Mouse (Mus musculus) liver, embryonic 14.5 days (tissue): ENCODE results near the gene Lrrc25. TPM values are rescaled to one million over a fixed set of nuclear protein-coding genes. Genes with fewer than 3 reads are reported as not detected.

Source experiments
- ATAC-seq: fragments of 200-750 bp; cut with Nextera tagmentation; 2 replicates; pipeline ENCODE4 v1.8.0; 2017; ENCODE audit warnings: moderate number of reproducible peaks, mild to moderate bottlenecking, moderate library complexity; ENCODE audit not compliant: insufficient read depth
- DNase-seq, 3 experiments: peaks; one replicate each; pipeline ENCODE4 v3.0.0-alpha.2; 2012 to 2013; ENCODE audit warnings: low read depth in 3 of 3, low spot score in 3 of 3
- H3K27ac ChIP-seq: fragments of 300-500 bp; sonication (generic); 2 replicates; pipeline ENCODE4 v1.5.1; 2014; ENCODE audit warnings: moderate library complexity, mild to moderate bottlenecking, control low read depth, inconsistent platforms
- H3K27me3 ChIP-seq: fragments of 300-500 bp; sonication (generic); 2 replicates; pipeline ENCODE4 v1.6.1; 2014; ENCODE audit warnings: mild to moderate bottlenecking, low read length, moderate library complexity; ENCODE audit not compliant: control insufficient read depth, insufficient read depth
- H3K36me3 ChIP-seq: fragments of 300-500 bp; sonication (generic); replicated peaks from 2 replicates; pipeline ENCODE4 v1.6.1; 2014; ENCODE audit warnings: low read depth; ENCODE audit not compliant: control insufficient read depth, insufficient read depth
- H3K4me1 ChIP-seq, 2 experiments: fragments of 200-500 bp in 1 of 2; fragments of 300-500 bp in 1 of 2; sonication (generic) in 1 of 2; replicated peaks; 2 replicates each; pipeline ENCODE4 v1.6.1; 2012 to 2014; ENCODE audit warnings: antibody characterized with exemption in 1 of 2, inconsistent platforms in 1 of 2, low read length in 1 of 2; ENCODE audit not compliant: control insufficient read depth in 2 of 2, insufficient read depth in 2 of 2
- H3K4me2 ChIP-seq: fragments of 300-500 bp; sonication (generic); 2 replicates; pipeline ENCODE4 v1.6.1; 2014; ENCODE audit warnings: low read depth, mild to moderate bottlenecking, control low read depth, moderate library complexity
- H3K4me3 ChIP-seq, 2 experiments: fragments of 200-500 bp in 1 of 2; fragments of 300-500 bp in 1 of 2; sonication (generic) in 1 of 2; 2 replicates each; pipeline ENCODE4 v1.5.1; 2012 to 2014; ENCODE audit warnings: low read depth in 2 of 2, low read length in 2 of 2, mild to moderate bottlenecking in 2 of 2, control low read depth in 1 of 2, inconsistent platforms in 1 of 2, moderate library complexity in 1 of 2; ENCODE audit not compliant: insufficient read depth in 1 of 2
- H3K9ac ChIP-seq: fragments of 300-500 bp; sonication (generic); replicated peaks from 2 replicates; pipeline ENCODE4 v1.6.1; 2014; ENCODE audit warnings: mild to moderate bottlenecking, control low read depth, moderate library complexity
- H3K9me3 ChIP-seq: fragments of 300-500 bp; sonication (generic); 2 replicates; pipeline ENCODE4 v1.6.1; 2016; ENCODE audit warnings: low read length, mixed read lengths; ENCODE audit not compliant: control insufficient read depth
- CTCF ChIP-seq: IDR thresholded peaks from 2 replicates; pipeline ENCODE4 v1.5.1; 2016; ENCODE audit warnings: antibody characterized with exemption, low read depth, control low read depth
- EP300 ChIP-seq: IDR thresholded peaks from 2 replicates; pipeline ENCODE4 v1.6.1; 2016; ENCODE audit warnings: antibody characterized with exemption, low read depth
- WGBS: fragments of 180-500 bp; shearing (Covaris S2); extraction: QIAGEN DNeasy Blood & Tissue Kit; methylation state at CpG from one replicate; pipeline ENCODE4 v1.1.7; 2014; ENCODE audit not compliant: insufficient replicate concordance; 5-methylcytosine and 5-hydroxymethylcytosine counted together
- polyA plus RNA-seq, 2 experiments: library from polyadenylated mRNA; depleted of rRNA in 1 of 2; stranded (reverse) in 1 of 2; unstranded in 1 of 2; fragments of >200 nt; fragmentation: Nextera tagmentation in 1 of 2; extraction: Ambion mirVana in 1 of 2; gene quantifications; 2 replicates each; pipeline versions ENCODE4 v1.2.1 to v1.2.3; 2012 to 2014

Lrrc25 gene
- polyA plus RNA-seq, 2 experiments, result 4.3 to 4.7 TPM

GRCm38 (mm10) chr8:70649324-70649723 is 33.4 kb downstream of the Lrrc25 start:
- no peak for DNase-seq
- Histone ChIP-seq H3K4me3 (no peak overlapping the region), H3K9ac (no peak overlapping the region), H3K4me1 (peaks cover 6 to 10% of the 10 kb centered on the region in 2 experiments; a peak in 2 of 4 replicates), H3K27me3 (no peaks in the 10 kb centered on the region), H3K9me3 (no peaks in the 10 kb centered on the region), H3K36me3 (peaks cover 9% of the 10 kb centered on the region), H3K4me2 (no peak overlapping the region), H3K27ac (no peak overlapping the region)
- TF ChIP-seq EP300 (no peak), CTCF (no peak)
- 66% methylated on average over 4 of the region's 4 CpGs for WGBS
- no peak for ATAC-seq

GRCm38 (mm10) chr8:70650351-70650750 is 34.4 kb downstream of the Lrrc25 start:
- H3K9me3 ChIP-seq, result no peaks in the 10 kb centered on the region
- WGBS, result 89% methylated on average over 17 of the region's 17 CpGs
- peaks cover 6 to 10% of the 10 kb centered on the region in 2 experiments; a peak in 2 of 4 replicates for H3K4me1 ChIP-seq
- ATAC-seq (no peak), DNase-seq (no peak)
- no peak overlapping the region for H3K9ac ChIP-seq
- no peak overlapping the region for H3K4me2 ChIP-seq
- H3K27me3 ChIP-seq, result no peaks in the 10 kb centered on the region
- no peak overlapping the region for H3K4me3 ChIP-seq
- TF ChIP-seq EP300 (no peak), CTCF (no peak)
- H3K36me3 ChIP-seq, result peaks cover 9% of the 10 kb centered on the region
- no peak overlapping the region for H3K27ac ChIP-seq

GRCm38 (mm10) chr8:70653226-70653625 is 37.3 kb downstream of the Lrrc25 start:
- no peak for TF ChIP-seq EP300
- peak; percentile 93 for TF ChIP-seq CTCF
- Histone ChIP-seq H3K4me1 (peaks cover 3 to 4% of the 10 kb centered on the region in 2 experiments; a peak in 2 of 4 replicates), H3K4me2 (no peak overlapping the region), H3K9ac (no peak overlapping the region), H3K36me3 (peaks cover 9% of the 10 kb centered on the region), H3K9me3 (no peaks in the 10 kb centered on the region), H3K27ac (no peak overlapping the region), H3K4me3 (no peak overlapping the region), H3K27me3 (no peaks in the 10 kb centered on the region)
- no peak for DNase-seq
- no peak for ATAC-seq
- WGBS, result 35% methylated on average over 2 of the region's 2 CpGs

GRCm38 (mm10) chr8:70654121-70654520 is 38.2 kb downstream of the Lrrc25 start:
- ATAC-seq (no peak), DNase-seq (no peak)
- Histone ChIP-seq H3K4me1 (peaks cover 3 to 11% of the 10 kb centered on the region in 2 experiments; a peak in 3 of 4 replicates), H3K9me3 (no peaks in the 10 kb centered on the region), H3K9ac (no peak overlapping the region), H3K27ac (no peak overlapping the region), H3K4me2 (no peak overlapping the region), H3K36me3 (peaks cover 9% of the 10 kb centered on the region), H3K27me3 (no peaks in the 10 kb centered on the region), H3K4me3 (no peak overlapping the region)
- TF ChIP-seq EP300 (no peak), CTCF (no peak)
- WGBS, result 24% methylated on average over 1 of the region's 1 CpGs

GRCm38 (mm10) chr8:70655469-70655868 is 39.5 kb downstream of the Lrrc25 start:
- Histone ChIP-seq H3K9me3 (no peaks in the 10 kb centered on the region), H3K9ac (no peak overlapping the region), H3K4me3 (no peak overlapping the region), H3K36me3 (peaks cover 6% of the 10 kb centered on the region), H3K27me3 (no peaks in the 10 kb centered on the region), H3K27ac (no peak overlapping the region), H3K4me1 (peaks cover 7 to 15% of the 10 kb centered on the region in 2 experiments), H3K4me2 (no peak overlapping the region)
- TF ChIP-seq CTCF, result no peak
- no peak for DNase-seq
- ATAC-seq, result no peak
- WGBS, result 67% methylated on average over 2 of the region's 2 CpGs
